Mouse (Mus musculus) embryonic facial prominence, embryonic 11.5 days (tissue): ENCODE measurements at regions not wholly inside any gene's neighbourhood (a gene's known extent, or its start where the extent isn't known, plus 50 kb on each side); places are given as distances from the start of the nearest gene placed in this dataset.

ENCODE experiments used
- ATAC-seq: fragments of 200-750 bp; cut with Nextera tagmentation; replicated peaks from 2 replicates; pipeline ENCODE4 v1.8.0; 2017; ENCODE audit warnings: low read depth; ENCODE audit not compliant: insufficient number of reproducible peaks, low FRiP score, low TSS enrichment
- DNase-seq: peaks from one replicate; pipeline ENCODE4 v3.0.0-alpha.2; 2015; ENCODE audit warnings: low spot score
- H3K27ac ChIP-seq: fragments of 300-500 bp; sonication (generic); replicated peaks from 2 replicates; pipeline ENCODE4 v1.5.1; 2014; ENCODE audit warnings: mild to moderate bottlenecking, low read depth, low read length, control low read depth
- H3K27me3 ChIP-seq: fragments of 300-500 bp; sonication (generic); 2 replicates; pipeline ENCODE4 v1.6.1; 2014; ENCODE audit warnings: mild to moderate bottlenecking, low read length, moderate library complexity, mixed read lengths; ENCODE audit not compliant: control insufficient read depth, insufficient read depth
- H3K36me3 ChIP-seq: fragments of 300-500 bp; sonication (generic); replicated peaks from 2 replicates; pipeline ENCODE4 v1.6.1; 2014; ENCODE audit warnings: low read depth, mild to moderate bottlenecking, low read length, moderate library complexity, mixed read lengths; ENCODE audit not compliant: control insufficient read depth, insufficient read depth
- H3K4me1 ChIP-seq: fragments of 300-500 bp; sonication (generic); 2 replicates; pipeline ENCODE4 v1.6.1; 2014; ENCODE audit warnings: low read length, mixed read lengths; ENCODE audit not compliant: control insufficient read depth, insufficient read depth
- H3K4me2 ChIP-seq: fragments of 300-500 bp; sonication (generic); 2 replicates; pipeline ENCODE4 v1.6.1; 2014; ENCODE audit warnings: low read depth, mild to moderate bottlenecking, control low read depth, low read length, moderate library complexity
- H3K4me3 ChIP-seq: fragments of 300-500 bp; sonication (generic); 2 replicates; pipeline ENCODE4 v1.5.1; 2014; ENCODE audit warnings: low read depth, low read length, control low read depth
- H3K9ac ChIP-seq: fragments of 300-500 bp; sonication (generic); replicated peaks from 2 replicates; pipeline ENCODE4 v1.6.1; 2014; ENCODE audit warnings: mild to moderate bottlenecking, control low read depth, low read length
- H3K9me3 ChIP-seq: fragments of 300-500 bp; sonication (generic); replicated peaks from 2 replicates; pipeline ENCODE4 v1.6.1; 2016; ENCODE audit warnings: mild to moderate bottlenecking, low read length, inconsistent platforms, mixed read lengths; ENCODE audit not compliant: control insufficient read depth
- WGBS: fragments of 180-500 bp; shearing (Covaris S2); extraction: QIAGEN DNeasy Blood & Tissue Kit; methylation state at CpG from one replicate; pipeline ENCODE4 v1.1.7; 2014; 5-methylcytosine and 5-hydroxymethylcytosine counted together

GRCm38 (mm10) chr12:6930726-6931125 is 1046.7 kb upstream of the Apob start:
- Histone ChIP-seq H3K4me1 (no peaks in the 10 kb centered on the region), H3K27ac (no peak overlapping the region), H3K9ac (no peak overlapping the region), H3K36me3 (no peaks in the 10 kb centered on the region), H3K9me3 (no peaks in the 10 kb centered on the region), H3K4me2 (no peak overlapping the region), H3K4me3 (no peak overlapping the region), H3K27me3 (no peaks in the 10 kb centered on the region)
- 69% methylated on average over 5 of the region's 5 CpGs for WGBS
- DNase-seq (no peak), ATAC-seq (no peak)

GRCm38 (mm10) chr12:6956638-6957037 is 1020.8 kb upstream of the Apob start:
- H3K27me3 ChIP-seq: no peaks in the 10 kb centered on the region
- no peak overlapping the region for H3K4me3 ChIP-seq
- WGBS: 71% methylated on average over 3 of the region's 3 CpGs
- no peaks in the 10 kb centered on the region for H3K9me3 ChIP-seq
- no peak overlapping the region for H3K4me2 ChIP-seq
- no peaks in the 10 kb centered on the region for H3K4me1 ChIP-seq
- ATAC-seq: no peak
- H3K36me3 ChIP-seq: no peaks in the 10 kb centered on the region
- H3K27ac ChIP-seq: no peak overlapping the region
- DNase-seq: no peak
- no peak overlapping the region for H3K9ac ChIP-seq

GRCm38 (mm10) chr12:6984664-6985063 is 992.8 kb upstream of the Apob start:
- H3K4me3 ChIP-seq: no peak overlapping the region
- H3K9me3 ChIP-seq: no peaks in the 10 kb centered on the region
- WGBS: 83% methylated on average over 4 of the region's 4 CpGs
- H3K27ac ChIP-seq: no peak overlapping the region
- no peak overlapping the region for H3K4me2 ChIP-seq
- H3K4me1 ChIP-seq: no peaks in the 10 kb centered on the region
- no peak overlapping the region for H3K9ac ChIP-seq
- no peaks in the 10 kb centered on the region for H3K36me3 ChIP-seq
- no peak for DNase-seq
- no peaks in the 10 kb centered on the region for H3K27me3 ChIP-seq
- ATAC-seq: no peak

- DNase-seq (no peak), ATAC-seq (no peak)
These were observed 949.0 kb upstream of the Apob start for GRCm38 (mm10) chr12:7028447-7028846.

GRCm38 (mm10) chr12:7029396-7030065 is 947.9 kb upstream of the Apob start:
- Histone ChIP-seq H3K4me2 (no peak overlapping the region), H3K4me3 (no peak overlapping the region), H3K9ac (no peak overlapping the region), H3K4me1 (no peaks in the 10 kb centered on the region), H3K27ac (no peak overlapping the region), H3K36me3 (no peaks in the 10 kb centered on the region), H3K9me3 (no peaks in the 10 kb centered on the region), H3K27me3 (no peaks in the 10 kb centered on the region)
- no peak for ATAC-seq
- no peak for DNase-seq
- 64% methylated on average over 4 of the region's 4 CpGs for WGBS

More at GRCm38 (mm10) chr12:7028447-7028846, 949.0 kb upstream of the Apob start:
- 90% methylated on average over 4 of the region's 4 CpGs for WGBS
- H3K27me3 ChIP-seq: no peaks in the 10 kb centered on the region
- H3K4me1 ChIP-seq: no peaks in the 10 kb centered on the region
- no peak overlapping the region for H3K9ac ChIP-seq
- no peak overlapping the region for H3K4me2 ChIP-seq
- no peaks in the 10 kb centered on the region for H3K36me3 ChIP-seq
- no peak overlapping the region for H3K27ac ChIP-seq
- no peaks in the 10 kb centered on the region for H3K9me3 ChIP-seq
- H3K4me3 ChIP-seq: no peak overlapping the region

GRCm38 (mm10) chr12:7050791-7051190 is 926.7 kb upstream of the Apob start:
- 84% methylated on average over 3 of the region's 3 CpGs for WGBS
- H3K27ac ChIP-seq: no peak overlapping the region
- H3K9ac ChIP-seq: no peak overlapping the region
- H3K4me2 ChIP-seq: no peak overlapping the region
- no peaks in the 10 kb centered on the region for H3K27me3 ChIP-seq
- H3K4me1 ChIP-seq: no peaks in the 10 kb centered on the region
- no peak for ATAC-seq
- H3K36me3 ChIP-seq: no peaks in the 10 kb centered on the region
- DNase-seq: no peak
- H3K4me3 ChIP-seq: no peak overlapping the region
- no peaks in the 10 kb centered on the region for H3K9me3 ChIP-seq

- no peaks in the 10 kb centered on the region for H3K36me3 ChIP-seq
- DNase-seq (peak; percentile 26), ATAC-seq (no peak)
- no peak overlapping the region for H3K4me2 ChIP-seq
- H3K4me3 ChIP-seq: no peak overlapping the region
- H3K27ac ChIP-seq: no peak overlapping the region
- no peaks in the 10 kb centered on the region for H3K4me1 ChIP-seq
- H3K9me3 ChIP-seq: no peaks in the 10 kb centered on the region
- no peak overlapping the region for H3K9ac ChIP-seq
- H3K27me3 ChIP-seq: no peaks in the 10 kb centered on the region
- WGBS: 70% methylated on average over 2 of the region's 2 CpGs
These were observed 922.9 kb upstream of the Apob start for GRCm38 (mm10) chr12:7054575-7054974.

GRCm38 (mm10) chr12:7094582-7094981 is 882.9 kb upstream of the Apob start:
- Histone ChIP-seq H3K4me3 (no peak overlapping the region), H3K4me1 (no peaks in the 10 kb centered on the region), H3K27me3 (no peaks in the 10 kb centered on the region), H3K4me2 (no peak overlapping the region), H3K36me3 (no peaks in the 10 kb centered on the region), H3K9me3 (no peaks in the 10 kb centered on the region), H3K27ac (no peak overlapping the region), H3K9ac (no peak overlapping the region)
- 80% methylated on average over 4 of the region's 4 CpGs for WGBS
- ATAC-seq (no peak), DNase-seq (no peak)
